Mouse (Mus musculus): ENCODE results near the gene Abca8a. TPM values are rescaled to one million over a fixed set of nuclear protein-coding genes. Genes with fewer than 3 reads are reported as not detected.

Abca8a gene
- polyA plus RNA-seq, 1 experiment from 2014 or later: 4.2 TPM

- Histone ChIP-seq H3K4me2 (replicated peaks; ENCODE audit: low read depth) (no peak overlapping the region), H3K4me1 (replicated peaks; ENCODE audit: control insufficient read depth, insufficient read depth) (no peaks in the 10 kb centered on the region), H3K9me3 (ENCODE audit: control insufficient read depth, low read length) (no peaks in the 10 kb centered on the region), H3K27me3 (ENCODE audit: control insufficient read depth, insufficient read depth, low read length) (no peaks in the 10 kb centered on the region), H3K27ac (replicated peaks) (no peak overlapping the region), H3K9ac (ENCODE audit: low read length) (no peak overlapping the region), H3K4me3 (ENCODE audit: low read depth, low read length) (no peak overlapping the region), H3K36me3 (ENCODE audit: control insufficient read depth, insufficient read depth, low read length) (no peaks in the 10 kb centered on the region)
- no peak for DNase-seq (ENCODE audit: low spot score)
- no peak for ATAC-seq (ENCODE audit: low FRiP score, low TSS enrichment)
- TF ChIP-seq CTCF (IDR thresholded peaks at IDR 0.05; ENCODE audit: low read depth): no peak
- no peak for TF ChIP-seq EP300 (optimal IDR thresholded peaks at IDR 0.05)
- WGBS: 95% methylated on average over 2 of the region's 2 CpGs
Measured at GRCm38 (mm10) chr11:109981872-109982271, 113.9 kb downstream of the Abca8a start.

Other genes starting within 250 kb of the Abca8a start
- gene Abca8b, start 100.1 kb downstream of the Abca8a start, polyA plus RNA-seq (2015; fragmentation: Nextera tagmentation; extraction: Ambion mirVana): 0.88 and 1.0 TPM in 2 replicates
- gene Abca9, start 72.2 kb upstream of the Abca8a start, polyA plus RNA-seq (2015; fragmentation: Nextera tagmentation; extraction: Ambion mirVana): 1.0 TPM in 2 replicates
- 0.45 and 0.68 TPM in 2 replicates for gene Abca6, start 155.8 kb upstream of the Abca8a start, polyA plus RNA-seq (2015; fragmentation: Nextera tagmentation; extraction: Ambion mirVana)
- gene Abca5, start 241.7 kb upstream of the Abca8a start, polyA plus RNA-seq (2015; fragmentation: Nextera tagmentation; extraction: Ambion mirVana): 4.0 and 5.4 TPM in 2 replicates

All from stomach, postnatal 0 days (tissue).